Mouse (Mus musculus) spleen, postnatal 36 days (tissue): ENCODE measurements at regions not wholly inside any gene's neighbourhood (a gene's known extent, or its start where the extent isn't known, plus 50 kb on each side); places are given as distances from the start of the nearest gene placed in this dataset.

ENCODE experiments used
- DNase-seq, 2 experiments: peaks; one replicate each; pipeline ENCODE4 v3.0.0; 2022; ENCODE audit warnings: low spot score in 2 of 2, mixed read lengths in 1 of 2

- DNase-seq, result no peak
These were observed 99.4 kb upstream of the Gpr12 start for GRCm38 (mm10) chr5:146684429-146684828.

GRCm38 (mm10) chr5:146683554-146683953 lies 98.5 kb upstream of the Gpr12 start:
- no peak for DNase-seq

DNA sequence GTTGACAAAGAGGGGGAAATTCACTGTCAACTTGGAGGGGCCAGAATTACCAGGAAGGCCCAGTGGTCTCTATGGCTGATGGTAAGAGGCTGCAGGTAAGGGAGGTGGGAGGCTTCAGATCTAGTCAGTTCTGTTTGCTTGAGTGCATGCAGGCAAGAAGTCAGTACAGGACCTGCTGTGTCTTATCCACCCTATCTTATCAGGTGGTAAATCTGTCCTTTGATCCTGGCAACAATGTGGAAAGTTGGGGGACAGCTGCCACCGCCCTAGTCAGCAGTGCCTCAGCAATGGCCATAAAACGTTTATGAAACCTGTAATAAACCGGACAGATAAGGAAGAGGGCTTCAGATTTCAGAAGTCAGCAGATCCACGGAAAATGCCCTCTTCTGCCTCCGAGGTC lies 97.9 kb upstream of the Gpr12 start:
- no peak for DNase-seq

GRCm38 (mm10) chr5:146681512-146681911 lies 96.5 kb upstream of the Gpr12 start:
- DNase-seq, result peak; percentile 91

DNA sequence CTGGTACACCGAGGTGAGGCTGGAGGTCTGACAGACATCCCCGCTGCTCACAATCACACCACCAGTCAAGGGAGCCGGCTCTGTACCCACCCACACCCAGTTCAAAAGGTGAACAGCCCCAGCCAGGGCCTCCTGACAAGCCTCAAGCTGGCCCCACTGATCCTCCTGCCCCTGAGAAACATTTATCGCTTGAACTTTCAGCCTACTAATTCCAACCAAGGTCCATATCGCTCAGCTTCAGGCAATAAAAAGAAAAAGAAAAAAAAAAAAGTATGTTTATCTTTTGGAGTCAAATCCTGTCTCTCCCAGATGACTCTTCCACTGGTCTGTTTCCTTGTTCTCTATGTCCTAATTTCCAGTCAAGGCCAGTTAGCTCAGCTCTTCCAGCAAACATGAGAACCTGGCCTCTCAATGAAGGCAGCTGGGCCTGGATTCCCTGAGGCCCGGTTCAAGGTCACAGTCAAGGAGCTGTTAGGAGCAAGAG lies 94.2 kb upstream of the Gpr12 start:
- DNase-seq, result no peak

GRCm38 (mm10) chr5:146678775-146679170 lies 93.7 kb upstream of the Gpr12 start:
- DNase-seq, result no peak

DNA sequence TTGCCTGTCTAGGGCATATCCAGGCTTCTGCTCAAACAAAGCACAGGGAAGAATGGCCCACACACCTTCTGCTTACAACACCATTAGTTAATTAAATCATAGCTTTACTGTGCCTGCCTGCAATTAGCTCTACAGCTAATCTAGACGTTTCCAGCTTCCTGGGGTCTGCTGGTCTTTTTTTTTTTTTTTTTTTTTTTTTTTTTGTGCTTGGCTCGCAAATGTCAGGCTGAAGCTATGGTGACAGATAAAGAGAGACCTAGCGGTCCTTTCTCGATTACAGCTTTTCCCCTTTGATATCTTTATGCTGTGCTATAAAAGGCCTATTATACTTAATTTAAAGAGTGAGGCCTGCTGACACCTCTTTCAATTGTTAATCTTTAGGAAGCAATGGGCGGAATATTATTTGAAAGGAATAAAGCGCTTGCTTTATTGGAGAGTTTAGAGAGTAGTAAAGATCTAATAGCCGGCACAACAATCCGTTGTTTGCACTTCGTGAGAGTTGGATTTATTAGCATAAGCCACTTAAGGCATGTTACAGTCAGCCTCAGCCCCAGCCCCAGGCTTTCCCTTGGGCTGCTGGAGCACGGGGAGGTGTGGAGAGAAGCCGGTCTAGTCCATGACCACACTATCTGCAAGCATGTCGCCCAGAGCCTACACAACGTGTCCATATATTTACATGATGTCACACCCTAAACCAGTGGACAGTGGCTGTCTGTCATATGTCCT lies 93.2 kb upstream of the Gpr12 start:
- no peak for DNase-seq

- DNase-seq, result no peak
These were observed 92.1 kb upstream of the Gpr12 start for GRCm38 (mm10) chr5:146677151-146677515.

DNA sequence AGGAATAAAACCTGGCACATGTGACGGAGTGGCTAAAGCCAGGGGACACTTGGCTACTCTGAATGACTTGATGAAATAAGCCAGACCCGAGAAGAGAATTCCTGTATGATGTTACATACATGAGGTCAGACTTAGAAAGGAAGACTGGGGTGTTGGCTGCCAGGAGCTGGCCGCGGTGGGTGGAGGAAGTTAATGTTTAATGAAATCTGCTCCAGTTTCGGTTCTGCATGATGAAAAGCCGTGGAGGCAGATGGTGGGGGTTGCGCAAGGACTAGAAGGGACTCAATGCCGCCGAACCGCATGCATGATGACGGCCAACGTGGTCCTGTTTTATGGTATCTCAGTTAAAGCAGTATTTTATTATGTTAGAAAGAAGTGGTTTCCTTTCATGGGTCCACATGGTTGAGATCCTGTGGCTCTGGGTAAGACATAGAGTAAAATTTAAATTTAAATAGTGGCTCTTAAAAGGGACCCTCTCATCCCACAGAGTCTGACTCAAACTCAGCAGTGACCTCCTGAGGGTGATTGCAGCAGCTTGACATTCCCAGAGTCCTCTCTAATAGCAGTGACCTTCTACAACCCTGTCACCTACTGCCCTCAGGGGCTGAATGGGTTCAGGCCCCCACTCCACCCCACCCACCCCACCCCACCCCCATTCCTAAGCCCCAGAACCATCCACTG lies 91.6 kb upstream of the Gpr12 start:
- DNase-seq, result peak; percentile 78 to 85

DNA sequence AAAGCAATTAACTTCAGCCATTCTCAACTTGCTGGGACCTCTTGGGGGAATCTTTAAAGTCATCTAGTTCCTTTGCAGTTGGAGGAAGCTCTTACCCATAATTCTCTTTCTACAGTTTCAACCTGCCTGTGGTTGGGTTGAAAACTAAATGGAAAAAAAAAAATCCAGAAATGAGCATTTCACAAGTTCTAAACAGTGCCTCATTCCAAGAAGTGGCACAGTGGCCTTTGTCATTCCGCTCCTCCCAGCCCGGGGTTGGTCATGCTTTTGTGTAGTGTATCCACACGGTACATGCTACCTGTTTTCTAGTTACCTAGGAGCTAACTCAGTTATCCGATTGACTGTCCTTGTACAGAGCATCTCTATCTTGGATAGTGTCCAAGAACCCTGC lies 90.8 kb upstream of the Gpr12 start:
- no peak for DNase-seq

DNA sequence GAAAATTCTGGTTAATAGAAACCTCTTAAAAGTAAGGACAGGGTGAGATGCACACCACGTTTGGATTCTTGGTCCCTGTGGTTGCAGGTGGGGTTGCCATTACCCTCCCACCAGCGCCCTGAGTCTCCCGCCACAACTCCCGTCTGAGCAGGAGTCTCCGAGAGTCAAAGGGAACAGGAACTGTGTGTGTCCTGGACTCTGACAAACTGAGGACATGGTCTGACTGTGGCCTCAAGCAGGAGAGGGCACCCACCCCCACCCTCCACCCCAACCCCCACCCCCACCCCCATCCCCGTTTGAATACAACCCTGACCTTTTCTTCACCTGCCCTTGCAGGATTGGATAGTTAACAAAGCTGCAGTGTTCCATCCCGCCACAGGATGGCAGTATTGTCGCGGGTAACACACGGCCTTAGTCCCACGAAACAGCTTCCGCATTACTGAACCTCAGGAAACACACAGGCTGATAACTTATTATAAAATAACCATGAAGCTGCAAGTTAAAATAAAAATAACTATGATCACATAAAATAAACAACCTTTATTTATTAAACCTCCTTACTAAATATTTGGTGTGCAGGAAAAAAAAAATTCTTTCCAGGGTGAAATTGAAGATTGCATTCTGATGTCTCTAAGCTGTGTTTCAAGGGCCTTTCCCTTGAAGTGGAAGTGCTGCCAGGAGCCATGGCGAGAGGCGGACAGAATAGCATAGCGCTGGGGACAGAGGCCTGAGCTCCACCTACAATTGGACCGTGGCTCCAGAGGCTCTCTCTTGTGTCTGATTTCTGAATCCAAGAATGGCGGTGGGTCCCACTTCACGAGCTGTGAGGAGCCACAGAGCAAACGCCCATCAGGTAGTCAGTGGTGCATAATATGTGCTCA lies 90.2 kb upstream of the Gpr12 start:
- DNase-seq, result peak; percentile 64 to 78

DNA sequence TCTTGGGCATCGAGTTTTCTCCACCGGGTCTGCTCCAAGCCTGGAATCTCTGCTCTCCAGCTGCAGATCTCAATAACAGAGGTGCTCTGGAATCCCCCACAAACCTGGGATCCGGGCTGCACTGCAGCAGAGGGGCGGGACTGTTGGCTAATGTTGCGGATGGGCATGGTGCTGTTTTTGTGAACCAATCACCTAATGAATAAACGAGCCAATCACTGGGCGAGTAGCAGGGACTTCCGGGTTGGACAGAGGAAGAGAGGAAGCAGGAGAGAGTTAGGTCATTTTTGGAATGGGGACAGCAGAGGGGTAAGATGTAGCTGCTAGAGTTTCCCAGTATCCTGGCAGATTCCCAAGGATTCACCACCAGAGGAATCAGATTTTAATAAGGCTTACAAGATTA lies 76.7 kb upstream of the Gpr12 start:
- DNase-seq, result no peak

DNA sequence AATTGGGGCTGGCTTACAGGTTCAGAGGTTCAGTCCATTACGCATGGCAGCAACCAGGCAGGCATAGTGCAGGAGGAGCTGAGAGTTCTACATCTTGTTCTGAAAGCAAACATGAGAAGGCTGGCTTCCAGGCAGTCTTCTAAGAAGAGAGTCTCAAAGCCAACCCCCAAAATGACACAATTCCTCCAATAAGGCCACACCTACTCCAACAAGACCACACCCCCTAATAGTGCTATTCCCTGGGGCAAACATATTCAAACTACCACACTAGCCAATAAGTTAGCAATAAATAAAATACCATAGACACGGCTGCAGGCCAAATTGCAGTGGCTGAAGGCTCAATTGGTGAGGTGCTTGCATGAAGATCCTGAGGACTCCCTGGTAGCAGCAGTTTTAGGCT lies 72.2 kb upstream of the Gpr12 start:
- DNase-seq, result peak; percentile 37 to 66

- peak; percentile 73 to 75 for DNase-seq
These were observed 70.4 kb upstream of the Gpr12 start for GRCm38 (mm10) chr5:146655394-146655793.

GRCm38 (mm10) chr5:146653686-146654450 lies 68.8 kb upstream of the Gpr12 start:
- DNase-seq, result no peak

DNA sequence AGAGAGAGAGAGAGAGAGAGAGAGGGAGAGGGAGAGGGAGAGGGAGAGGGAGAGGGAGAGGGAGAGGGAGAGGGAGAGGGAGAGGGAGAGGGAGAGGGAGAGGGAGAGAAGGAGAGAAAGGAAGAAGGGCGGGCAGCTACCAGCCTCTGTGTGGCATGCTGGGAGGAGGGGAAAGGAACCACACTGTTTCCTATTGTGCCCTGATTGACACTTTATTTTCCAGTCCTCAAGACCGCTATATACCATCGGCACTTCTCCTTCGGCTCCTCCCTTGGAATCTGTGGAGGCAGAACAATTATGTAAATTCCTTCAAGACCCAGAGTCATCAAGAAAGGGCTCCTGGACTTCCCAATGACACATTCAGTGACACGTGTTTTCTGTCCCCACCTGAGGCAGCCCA lies 67.8 kb upstream of the Gpr12 start:
- DNase-seq, result no peak

- DNase-seq, result no peak
These were observed 63.6 kb upstream of the Gpr12 start for GRCm38 (mm10) chr5:146648519-146649060.

DNA sequence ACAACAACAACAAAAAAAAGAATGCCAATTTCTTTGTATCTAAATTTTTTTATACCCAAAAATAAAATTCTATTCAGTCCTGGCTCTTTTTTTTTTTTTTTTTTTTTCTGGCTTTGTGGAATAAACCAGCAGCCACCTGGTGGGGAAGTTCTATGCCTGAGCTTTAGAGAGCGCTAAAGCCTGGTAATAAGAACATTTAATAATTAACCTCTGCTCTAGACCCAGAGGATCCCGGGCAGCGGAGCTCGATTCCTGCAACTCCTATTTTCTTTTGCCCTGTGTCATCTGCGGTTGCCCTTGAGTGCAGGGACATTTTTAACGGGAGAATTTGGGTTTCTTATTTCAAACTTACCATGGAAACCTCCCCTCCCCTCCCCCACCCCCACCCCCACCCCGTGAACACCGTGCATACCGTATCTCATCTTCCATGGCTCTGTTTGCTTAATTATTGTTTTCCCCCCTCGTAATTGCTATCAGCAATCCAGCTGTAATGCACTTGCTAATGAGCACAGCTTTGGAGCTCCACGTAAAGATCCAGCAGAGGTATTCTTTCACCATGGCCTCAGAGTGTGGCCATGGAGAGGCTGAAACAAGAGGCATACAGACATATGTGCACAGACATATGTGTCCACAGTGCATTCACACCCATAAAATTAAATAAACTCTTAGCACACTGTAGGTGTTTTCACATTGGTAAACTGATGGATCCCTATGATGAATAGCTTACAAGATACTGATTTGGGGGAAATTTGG lies 62.8 kb upstream of the Gpr12 start:
- no peak for DNase-seq

GRCm38 (mm10) chr5:146644499-146644898 lies 59.5 kb upstream of the Gpr12 start:
- DNase-seq, result peak in 1 of 2 experiments; percentile 7

DNA sequence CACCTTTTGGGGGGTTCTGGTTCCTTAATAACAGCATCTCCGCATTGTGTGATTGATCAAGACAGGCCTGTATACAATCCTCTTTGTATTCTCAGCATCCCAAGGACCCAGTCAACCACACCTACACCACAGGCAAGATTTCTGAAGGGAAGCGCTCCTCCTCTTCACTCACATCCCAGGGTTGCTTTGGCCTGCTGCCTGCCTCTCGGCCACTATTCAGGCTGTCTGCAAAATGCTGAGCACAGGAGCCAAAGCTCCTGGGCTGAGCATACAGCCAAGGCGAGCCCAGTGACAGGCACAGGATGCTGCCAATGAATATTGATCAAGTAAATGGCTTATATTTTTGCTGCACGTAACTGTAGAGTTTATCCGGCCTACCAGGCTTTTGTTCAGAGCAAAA lies 56.9 kb upstream of the Gpr12 start:
- no peak for DNase-seq

GRCm38 (mm10) chr5:146636859-146637258 lies 51.8 kb upstream of the Gpr12 start:
- no peak for DNase-seq
